ENCODE assay signal across 10 mouse cellular contexts in genomic region chr14:51940944-51941560, GRCm38 (mm10). TPM values are rescaled to one million over a fixed set of nuclear protein-coding genes. Genes with fewer than 3 reads are reported as not detected.
A peak's percentile ranks its signal among the peaks of the same experiment; 100 is the strongest.
DNase-seq lines count a peak whose midpoint lies in the region; ATAC-seq and TF ChIP-seq lines count a peak whose summit lies in the region.
"Had no signal": no experiment of that assay in that cellular context is flagged by ENCODE, and none has a peak within 500 bp of the region (broad histone marks: within the 10 kb centered on the region; RNA-seq: fewer than 3 reads in every experiment).

No protein-coding gene starts in this region.

- peak; percentile 23; the same call in 1 of the 2 replicates for ATAC-seq in lung, embryonic 16.5 days (ENCODE audit: low read depth)
- no peak for ATAC-seq in erythroblast, adult 5-6 weeks (replicated peaks; ENCODE audit: low FRiP score, poor library complexity, severe bottlenecking)

- DNase-seq in ZHBTc4 (ENCODE audit: low read depth, low spot score): peak; percentile 70
- peak; percentile 61 for DNase-seq in embryonic facial prominence, embryonic 10.5 days (ENCODE audit: low spot score)
- DNase-seq in kidney, adult 2 months: peak; percentile 76
- no peak for DNase-seq in T-cell, adult 2 months (ENCODE audit: low spot score)
- no peak for DNase-seq in layer of hippocampus, postnatal 14 days (ENCODE audit: low spot score in 2 of 2)
- DNase-seq in ovary, postnatal 14 days (ENCODE audit: low spot score): no peak

- 25% methylated on average over 8 of the region's 8 CpGs for WGBS in embryonic facial prominence, embryonic 10.5 days
- 39% methylated on average over 8 of the region's 8 CpGs for WGBS in kidney, adult 2 months
- whole genome bisulfite sequencing in lung, embryonic 16.5 days: 40% methylated on average over 8 of the region's 8 CpGs

- peak overlapping the region; percentile 71 for H3K27ac ChIP-seq in embryonic facial prominence, embryonic 10.5 days (replicated peaks)
- peak overlapping the region; percentile 62 for H3K27ac ChIP-seq in kidney, adult 2 months (ENCODE audit: insufficient read depth, low read depth, low read length)
- no peak overlapping the region for H3K27ac ChIP-seq in lung, embryonic 16.5 days (ENCODE audit: low read length)
- H3K27ac ChIP-seq: hindbrain, embryonic 15.5 days had no signal

- no peaks in the 10 kb centered on the region; the same call in 1 of the 2 replicates for H3K9me3 ChIP-seq in embryonic facial prominence, embryonic 10.5 days
- no peaks in the 10 kb centered on the region for H3K9me3 ChIP-seq in lung, embryonic 16.5 days (ENCODE audit: control insufficient read depth, low read length)
- H3K9me3 ChIP-seq: hindbrain, embryonic 15.5 days had no signal

- no peak overlapping the region for H3K4me2 ChIP-seq in lung, embryonic 16.5 days (ENCODE audit: low read depth, low read length)
- H3K4me2 ChIP-seq: hindbrain, embryonic 15.5 days had no signal

- H3K9ac ChIP-seq in lung, embryonic 16.5 days (ENCODE audit: low read length): no peak overlapping the region
- H3K9ac ChIP-seq: hindbrain, embryonic 15.5 days had no signal

- H3K36me3 ChIP-seq in embryonic facial prominence, embryonic 10.5 days (replicated peaks): no peaks in the 10 kb centered on the region
- no peaks in the 10 kb centered on the region for H3K36me3 ChIP-seq in kidney, adult 2 months (ENCODE audit: control insufficient read depth, insufficient read depth, low read length)
- H3K36me3 ChIP-seq in lung, embryonic 16.5 days (ENCODE audit: control insufficient read depth, insufficient read depth, low read length): no peaks in the 10 kb centered on the region
- H3K36me3 ChIP-seq: hindbrain, embryonic 15.5 days had no signal

- no peak for TF ChIP-seq CTCF in kidney, adult 2 months (conservative IDR thresholded peaks at IDR 0.05; ENCODE audit: insufficient read depth, insufficient read length, low read depth, low read length)

- peaks cover 19% of the 10 kb centered on the region for H3K4me1 ChIP-seq in embryonic facial prominence, embryonic 10.5 days
- H3K4me1 ChIP-seq in kidney, adult 2 months (ENCODE audit: control insufficient read depth, insufficient read depth, low read length): no peaks in the 10 kb centered on the region; the same call in 1 of the 2 replicates
- H3K4me1 ChIP-seq in lung, embryonic 16.5 days (replicated peaks; ENCODE audit: control insufficient read depth, insufficient read depth, low read length): no peaks in the 10 kb centered on the region; the same call in 1 of the 2 replicates
- H3K4me1 ChIP-seq: hindbrain, embryonic 15.5 days had no signal

- no peaks in the 10 kb centered on the region for H3K27me3 ChIP-seq in embryonic facial prominence, embryonic 10.5 days (replicated peaks; ENCODE audit: low read depth, poor library complexity, severe bottlenecking)
- no peaks in the 10 kb centered on the region for H3K27me3 ChIP-seq in kidney, adult 2 months (replicated peaks; ENCODE audit: control insufficient read depth, insufficient read depth, low read length)
- no peaks in the 10 kb centered on the region for H3K27me3 ChIP-seq in lung, embryonic 16.5 days (ENCODE audit: control insufficient read depth, insufficient read depth, low read depth, low read length)
- H3K27me3 ChIP-seq: hindbrain, embryonic 15.5 days had no signal

- H3K4me3 ChIP-seq in embryonic facial prominence, embryonic 10.5 days: 0 out of 2 replicates have a peak overlapping the region, but pooled peaks have one; percentile 23
- no peak overlapping the region for H3K4me3 ChIP-seq in kidney, adult 2 months (ENCODE audit: insufficient read depth, low read depth, low read length)
- H3K4me3 ChIP-seq in lung, embryonic 16.5 days (ENCODE audit: low read length): no peak overlapping the region
- H3K4me3 ChIP-seq: hindbrain, embryonic 15.5 days had no signal

- no peak for TF ChIP-seq POLR2A in kidney, adult 2 months (IDR thresholded peaks at IDR 0.05; ENCODE audit: low read depth, low read length)

RNA-seq across cellular contexts. Expression of gene Rnase13, which starts 18.5 kb away (rescaled TPM):
- polyA plus RNA-seq in embryonic facial prominence, embryonic 10.5 days (2016; fragmentation: Nextera tagmentation; extraction: Ambion mirVana): not detected in 2 replicates
- not detected in 2 replicates for polyA plus RNA-seq in kidney, adult 2 months (2012; rRNA removed)
- polyA plus RNA-seq in lung, embryonic 16.5 days (2015; fragmentation: Nextera tagmentation; extraction: Ambion mirVana): not detected in 2 replicates
- total RNA-seq in layer of hippocampus, postnatal 14 days (2021): under 1 TPM in 1 of 2 experiments, not detected in 1; 0.23 TPM
- not detected in 2 replicates for total RNA-seq in erythroblast, adult 5-6 weeks (2015; ENCODE audit: low replicate concordance)
- total RNA-seq in erythroblast, adult 5-6 weeks (2017; ENCODE audit: low replicate concordance): not detected in 2 replicates
- polyA plus RNA-seq: hindbrain, embryonic 15.5 days; small intestine, adult 2 months had no signal

RNA-seq across cellular contexts. Expression of gene Tppp2, which starts 22.8 kb away (rescaled TPM):
- polyA plus RNA-seq in embryonic facial prominence, embryonic 10.5 days (2016; fragmentation: Nextera tagmentation; extraction: Ambion mirVana): not detected in 2 replicates
- polyA plus RNA-seq in kidney, adult 2 months (2012; rRNA removed): not detected in 2 replicates
- polyA plus RNA-seq in lung, embryonic 16.5 days (2015; fragmentation: Nextera tagmentation; extraction: Ambion mirVana): not detected in 2 replicates
- not detected for total RNA-seq in layer of hippocampus, postnatal 14 days (2021)
- not detected in 2 replicates for total RNA-seq in erythroblast, adult 5-6 weeks (2015; ENCODE audit: low replicate concordance)
- not detected in 2 replicates for total RNA-seq in erythroblast, adult 5-6 weeks (2017; ENCODE audit: low replicate concordance)
- polyA plus RNA-seq: hindbrain, embryonic 15.5 days; small intestine, adult 2 months had no signal

RNA-seq across cellular contexts. Expression of gene Ndrg2, which starts 27.1 kb away (rescaled TPM):
- 15.4 and 16.6 TPM in 2 replicates for polyA plus RNA-seq in embryonic facial prominence, embryonic 10.5 days (2016; fragmentation: Nextera tagmentation; extraction: Ambion mirVana)
- 220 and 235 TPM in 2 replicates for polyA plus RNA-seq in kidney, adult 2 months (2012; rRNA removed)
- 93.3 and 109 TPM in 2 replicates for polyA plus RNA-seq in lung, embryonic 16.5 days (2015; fragmentation: Nextera tagmentation; extraction: Ambion mirVana)
- 100 to 1,000 TPM; 696 to 763 TPM for total RNA-seq in layer of hippocampus, postnatal 14 days (2021)
- 0.77 and 6.1 TPM in 2 replicates for total RNA-seq in erythroblast, adult 5-6 weeks (2015; ENCODE audit: low replicate concordance)
- 5.3 and 6.4 TPM in 2 replicates for total RNA-seq in erythroblast, adult 5-6 weeks (2017; ENCODE audit: low replicate concordance)

RNA-seq across cellular contexts. Expression of gene Arhgef40, which starts 43.5 kb away (rescaled TPM):
- polyA plus RNA-seq in embryonic facial prominence, embryonic 10.5 days (2016; fragmentation: Nextera tagmentation; extraction: Ambion mirVana): 151 and 163 TPM in 2 replicates
- polyA plus RNA-seq in kidney, adult 2 months (2012; rRNA removed): 36.1 and 37.4 TPM in 2 replicates
- polyA plus RNA-seq in lung, embryonic 16.5 days (2015; fragmentation: Nextera tagmentation; extraction: Ambion mirVana): 95.0 and 98.4 TPM in 2 replicates
- 10 to 100 TPM; 44.2 to 47.4 TPM for total RNA-seq in layer of hippocampus, postnatal 14 days (2021)
- 4.8 TPM in 1 of 2 replicates, not detected in the other for total RNA-seq in erythroblast, adult 5-6 weeks (2015; ENCODE audit: low replicate concordance)
- 2.3 and 14.1 TPM in 2 replicates for total RNA-seq in erythroblast, adult 5-6 weeks (2017; ENCODE audit: low replicate concordance)

RNA-seq across cellular contexts. Expression of gene Slc39a2, which starts 48.4 kb away (rescaled TPM):
- polyA plus RNA-seq in embryonic facial prominence, embryonic 10.5 days (2016; fragmentation: Nextera tagmentation; extraction: Ambion mirVana): 0.60 and 0.62 TPM in 2 replicates
- polyA plus RNA-seq in kidney, adult 2 months (2012; rRNA removed): 0.45 and 0.52 TPM in 2 replicates
- polyA plus RNA-seq in lung, embryonic 16.5 days (2015; fragmentation: Nextera tagmentation; extraction: Ambion mirVana): 0.25 and 0.43 TPM in 2 replicates
- 1 to 10 TPM; 4.7 to 5.6 TPM for total RNA-seq in layer of hippocampus, postnatal 14 days (2021)
- total RNA-seq in erythroblast, adult 5-6 weeks (2015; ENCODE audit: low replicate concordance): not detected in 2 replicates
- not detected in 2 replicates for total RNA-seq in erythroblast, adult 5-6 weeks (2017; ENCODE audit: low replicate concordance)

Comparison
In these comparisons a context has a peak if more than half of its experiments do, and no peak if none do; other contexts are left out.
1. DNase-seq: peak in ZHBTc4 (single experiment), embryonic facial prominence, embryonic 10.5 days (single experiment) and kidney, adult 2 months (single experiment); none in T-cell, adult 2 months (single experiment), layer of hippocampus, postnatal 14 days (0 of 2) and ovary, postnatal 14 days (single experiment).